Mouse (Mus musculus): ENCODE data around the gene Pdxp.
A peak's percentile ranks its signal among the peaks of the same experiment; 100 is the strongest.
"Not testable (repeated sequence)": the region's sequence is repeated elsewhere in the genome, so short reads cannot be mapped to it uniquely, and the experiment has no call there.

The Pdxp gene

GRCm38 (mm10) chr15:78913632-78914090, at the start of gene Pdxp:
Gene Pdxp, plus strand, starts transcription at chr15:78913919.
- DNase-seq (ENCODE audit: low spot score in 2 of 2): peak; percentile 87 to 93

GRCm38 (mm10) chr15:78868398-78868797, 45.3 kb upstream of the Pdxp start:
- no peak for DNase-seq (ENCODE audit: low spot score in 2 of 2)

GRCm38 (mm10) chr15:78868826-78869233, 44.9 kb upstream of the Pdxp start:
- DNase-seq (ENCODE audit: low spot score in 2 of 2): no peak

- DNase-seq (ENCODE audit: low spot score in 2 of 2): no peak
These were observed 43.9 kb upstream of the Pdxp start for GRCm38 (mm10) chr15:78869775-78870174.

- no peak for DNase-seq (ENCODE audit: low spot score in 2 of 2)
These were observed 41.6 kb upstream of the Pdxp start for GRCm38 (mm10) chr15:78872021-78872608.

- no peak for DNase-seq (ENCODE audit: low spot score in 2 of 2)
These were observed 39.8 kb upstream of the Pdxp start for GRCm38 (mm10) chr15:78873803-78874435.

GRCm38 (mm10) chr15:78874989-78875388, 38.7 kb upstream of the Pdxp start:
- no peak for DNase-seq (ENCODE audit: low spot score in 2 of 2)

- DNase-seq (ENCODE audit: low spot score in 2 of 2): no peak
These were observed 38.2 kb upstream of the Pdxp start for GRCm38 (mm10) chr15:78875537-78875936.

- DNase-seq (ENCODE audit: low spot score in 2 of 2): peak; percentile 56 to 69
These were observed 37.4 kb upstream of the Pdxp start for GRCm38 (mm10) chr15:78876258-78876696.

GRCm38 (mm10) chr15:78876991-78877809, 36.5 kb upstream of the Pdxp start, which contains the start of gene Gga1:
Gene Gga1, plus strand, starts transcription at chr15:78877190.
- DNase-seq (ENCODE audit: low spot score in 2 of 2): peak; percentile 94

- no peak for DNase-seq (ENCODE audit: low spot score in 2 of 2)
These were observed 35.8 kb upstream of the Pdxp start for GRCm38 (mm10) chr15:78877810-78878390.

- not testable (repeated sequence) for DNase-seq (ENCODE audit: low spot score in 2 of 2)
These were observed 34.8 kb upstream of the Pdxp start for GRCm38 (mm10) chr15:78878792-78879516.

GRCm38 (mm10) chr15:78880432-78880831, 33.3 kb upstream of the Pdxp start:
- no peak for DNase-seq (ENCODE audit: low spot score in 2 of 2)

GRCm38 (mm10) chr15:78881828-78882227, 31.9 kb upstream of the Pdxp start:
- DNase-seq (ENCODE audit: low spot score in 2 of 2): no peak

- DNase-seq (ENCODE audit: low spot score in 2 of 2): no peak
These were observed 24.3 kb upstream of the Pdxp start for GRCm38 (mm10) chr15:78889401-78889853.

GRCm38 (mm10) chr15:78892440-78892839, 21.3 kb upstream of the Pdxp start:
- no peak for DNase-seq (ENCODE audit: low spot score in 2 of 2)

GRCm38 (mm10) chr15:78894726-78895125, 19.0 kb upstream of the Pdxp start:
- no peak for DNase-seq (ENCODE audit: low spot score in 2 of 2)

GRCm38 (mm10) chr15:78895741-78896140, 18.0 kb upstream of the Pdxp start:
- DNase-seq (ENCODE audit: low spot score in 2 of 2): no peak

GRCm38 (mm10) chr15:78896149-78896548, 17.6 kb upstream of the Pdxp start:
- DNase-seq (ENCODE audit: low spot score in 2 of 2): no peak

GRCm38 (mm10) chr15:78897488-78897887, 16.2 kb upstream of the Pdxp start:
- no peak for DNase-seq (ENCODE audit: low spot score in 2 of 2)

- no peak for DNase-seq (ENCODE audit: low spot score in 2 of 2)
These were observed 15.2 kb upstream of the Pdxp start for GRCm38 (mm10) chr15:78898507-78899001.

All from frontal cortex, postnatal 25 days (tissue).